Mouse (Mus musculus) neural tube, embryonic 14.5 days (tissue): ENCODE results near the gene Msantd3. TPM values are rescaled to one million over a fixed set of nuclear protein-coding genes. Genes with fewer than 3 reads are reported as not detected.

Source experiments
- ATAC-seq: fragments of 200-750 bp; cut with Nextera tagmentation; 2 replicates; pipeline ENCODE4 v1.8.0; 2017; ENCODE audit warnings: low read depth, mild to moderate bottlenecking, moderate TSS enrichment, moderate library complexity
- H3K27ac ChIP-seq: fragments of 300-500 bp; sonication (generic); 2 replicates; pipeline ENCODE4 v1.5.1; 2014; ENCODE audit warnings: low read depth, mild to moderate bottlenecking, control low read depth, low read length, moderate library complexity, mixed read lengths
- H3K27me3 ChIP-seq: fragments of 300-500 bp; sonication (generic); 2 replicates; pipeline ENCODE4 v1.6.1; 2014; ENCODE audit warnings: low read length; ENCODE audit not compliant: control insufficient read depth, insufficient read depth
- H3K36me3 ChIP-seq: fragments of 300-500 bp; sonication (generic); 2 replicates; pipeline ENCODE4 v1.6.1; 2014; ENCODE audit warnings: low read length, mixed read lengths; ENCODE audit not compliant: control insufficient read depth, insufficient read depth
- H3K4me1 ChIP-seq: fragments of 300-500 bp; sonication (generic); 2 replicates; pipeline ENCODE4 v1.6.1; 2014; ENCODE audit warnings: low read length; ENCODE audit not compliant: control insufficient read depth, insufficient read depth
- H3K4me2 ChIP-seq: fragments of 300-500 bp; sonication (generic); 2 replicates; pipeline ENCODE4 v1.6.1; 2014; ENCODE audit warnings: mild to moderate bottlenecking, low read depth, low read length, control low read depth
- H3K4me3 ChIP-seq: fragments of 300-500 bp; sonication (generic); 2 replicates; pipeline ENCODE4 v1.5.1; 2014; ENCODE audit warnings: low read depth, low read length, control low read depth, mixed read lengths
- H3K9ac ChIP-seq: fragments of 300-500 bp; sonication (generic); replicated peaks from 2 replicates; pipeline ENCODE4 v1.6.1; 2014; ENCODE audit warnings: low read depth, mild to moderate bottlenecking, control low read depth, low read length, mixed read lengths
- H3K9me3 ChIP-seq: fragments of 300-500 bp; sonication (generic); 2 replicates; pipeline ENCODE4 v1.6.1; 2016; ENCODE audit warnings: low read length; ENCODE audit not compliant: control insufficient read depth
- WGBS: fragments of 180-500 bp; shearing (Covaris S2); extraction: QIAGEN DNeasy Blood & Tissue Kit; methylation state at CpG from one replicate; pipeline ENCODE4 v1.1.7; 2014; 5-methylcytosine and 5-hydroxymethylcytosine counted together
- polyA plus RNA-seq: library from polyadenylated mRNA; unstranded; fragments of >200 nt; fragmentation: Nextera tagmentation; extraction: Ambion mirVana; gene quantifications from 2 replicates; pipeline ENCODE4 v1.2.1, GENCODE M21; 2014

Msantd3 gene
- polyA plus RNA-seq, 1 experiment from 2014 or later, result 23.8 TPM

GRCm38 (mm10) chr4:48540576-48541111 is 909 bp downstream of the Msantd3 start:
- Histone ChIP-seq H3K9ac (peak overlapping the region; percentile 98), H3K4me3 (peak overlapping the region; percentile 73), H3K27ac (peak overlapping the region; percentile 92), H3K9me3 (no peaks in the 10 kb centered on the region), H3K4me1 (peaks cover 28% of the 10 kb centered on the region), H3K27me3 (no peaks in the 10 kb centered on the region), H3K4me2 (peak overlapping the region; percentile 53), H3K36me3 (no peaks in the 10 kb centered on the region)
- 0% methylated on average over 23 of the region's 50 CpGs for WGBS
- ATAC-seq, result peak; percentile 74

- peaks cover 33% of the 10 kb centered on the region for H3K4me1 ChIP-seq
- H3K27ac ChIP-seq, result no peak overlapping the region
- no peaks in the 10 kb centered on the region for H3K27me3 ChIP-seq
- H3K36me3 ChIP-seq, result no peaks in the 10 kb centered on the region
- no peaks in the 10 kb centered on the region for H3K9me3 ChIP-seq
- peak overlapping the region; percentile 98; the same call in 1 of the 2 replicates for H3K9ac ChIP-seq
- H3K4me3 ChIP-seq, result peak overlapping the region; percentile 73
- 4% methylated on average over 15 of the region's 15 CpGs for WGBS
- peak overlapping the region; percentile 53 for H3K4me2 ChIP-seq
- ATAC-seq, result no peak
Observed at GRCm38 (mm10) chr4:48541526-48542250, 2.0 kb downstream of the Msantd3 start.

GRCm38 (mm10) chr4:48542351-48542750 is 2.6 kb downstream of the Msantd3 start:
- no peak for ATAC-seq
- Histone ChIP-seq H3K27me3 (no peaks in the 10 kb centered on the region), H3K4me1 (peaks cover 40% of the 10 kb centered on the region), H3K4me3 (no peak overlapping the region), H3K4me2 (peak overlapping the region; percentile 53; the same call in 1 of the 2 replicates), H3K9me3 (no peaks in the 10 kb centered on the region), H3K9ac (no peak overlapping the region), H3K27ac (no peak overlapping the region), H3K36me3 (no peaks in the 10 kb centered on the region)
- WGBS, result 30% methylated on average over 5 of the region's 5 CpGs

GRCm38 (mm10) chr4:48543071-48543865 is 3.5 kb downstream of the Msantd3 start:
- Histone ChIP-seq H3K36me3 (no peaks in the 10 kb centered on the region), H3K27ac (no peak overlapping the region), H3K27me3 (no peaks in the 10 kb centered on the region), H3K4me1 (peaks cover 46% of the 10 kb centered on the region), H3K4me2 (no peak overlapping the region), H3K9me3 (no peaks in the 10 kb centered on the region), H3K9ac (no peak overlapping the region), H3K4me3 (no peak overlapping the region)
- 81% methylated on average over 6 of the region's 6 CpGs for WGBS
- no peak for ATAC-seq

GRCm38 (mm10) chr4:48544141-48544540 is 4.4 kb downstream of the Msantd3 start:
- peaks cover 49% of the 10 kb centered on the region for H3K4me1 ChIP-seq
- 44% methylated on average over 8 of the region's 8 CpGs for WGBS
- H3K27ac ChIP-seq, result no peak overlapping the region
- H3K36me3 ChIP-seq, result no peaks in the 10 kb centered on the region
- no peak overlapping the region for H3K9ac ChIP-seq
- H3K4me2 ChIP-seq, result no peak overlapping the region
- ATAC-seq, result no peak
- no peaks in the 10 kb centered on the region for H3K9me3 ChIP-seq
- H3K27me3 ChIP-seq, result no peaks in the 10 kb centered on the region
- no peak overlapping the region for H3K4me3 ChIP-seq

GRCm38 (mm10) chr4:48545966-48546365 is 6.2 kb downstream of the Msantd3 start:
- Histone ChIP-seq H3K27me3 (no peaks in the 10 kb centered on the region), H3K36me3 (no peaks in the 10 kb centered on the region), H3K4me2 (no peak overlapping the region), H3K4me1 (peaks cover 51% of the 10 kb centered on the region), H3K27ac (no peak overlapping the region), H3K4me3 (no peak overlapping the region), H3K9ac (no peak overlapping the region), H3K9me3 (no peaks in the 10 kb centered on the region)
- ATAC-seq, result no peak
- WGBS, result 57% methylated on average over 12 of the region's 12 CpGs

- H3K4me1 ChIP-seq, result peaks cover 47% of the 10 kb centered on the region
- WGBS, result 17% methylated on average over 9 of the region's 9 CpGs
- no peaks in the 10 kb centered on the region for H3K9me3 ChIP-seq
- peak; percentile 47 for ATAC-seq
- peak overlapping the region; percentile 41; the same call in 1 of the 2 replicates for H3K27ac ChIP-seq
- H3K4me3 ChIP-seq, result no peak overlapping the region
- 0 out of 2 replicates have a peak overlapping the region, but pooled peaks have one; percentile 12 for H3K9ac ChIP-seq
- no peaks in the 10 kb centered on the region for H3K27me3 ChIP-seq
- H3K36me3 ChIP-seq, result no peaks in the 10 kb centered on the region
- H3K4me2 ChIP-seq, result no peak overlapping the region
Observed at GRCm38 (mm10) chr4:48546568-48547496, 7.1 kb downstream of the Msantd3 start.

- ATAC-seq, result no peak
- no peaks in the 10 kb centered on the region for H3K9me3 ChIP-seq
- no peak overlapping the region for H3K4me3 ChIP-seq
- no peak overlapping the region for H3K4me2 ChIP-seq
- H3K9ac ChIP-seq, result no peak overlapping the region
- peaks cover 36% of the 10 kb centered on the region for H3K4me1 ChIP-seq
- H3K27ac ChIP-seq, result no peak overlapping the region
- WGBS, result 58% methylated on average over 6 of the region's 6 CpGs
- H3K27me3 ChIP-seq, result no peaks in the 10 kb centered on the region
- H3K36me3 ChIP-seq, result peaks cover 5% of the 10 kb centered on the region; the same call in 1 of the 2 replicates
Observed at GRCm38 (mm10) chr4:48548393-48549045, 8.8 kb downstream of the Msantd3 start.
